Mouse (Mus musculus) Patski (cell line): ENCODE data around the gene Eps8. TPM values are rescaled to one million over a fixed set of nuclear protein-coding genes. Genes with fewer than 3 reads are reported as not detected.

Experiments
- ATAC-seq: fragments of 100-300 bp; one replicate; pipeline ENCODE4 v1.8.0; 2021
- CTCF ChIA-PET: fragments of 350-600 bp; sonication (Branson Sonifier 250); formaldehyde crosslinking; loops from one replicate; lab custom pipeline; 2022; ENCODE audit warnings: inconsistent platforms; lab: Charles Lee
- POLR2A ChIA-PET: fragments of 350-600 bp; sonication (Branson Sonifier 250); formaldehyde crosslinking; loops from one replicate; lab custom pipeline; 2022; ENCODE audit warnings: antibody characterized with exemption, inconsistent platforms; lab: Charles Lee
- DNase-seq: peaks from one replicate; pipeline ENCODE4 v3.0.0-alpha.2; 2011; ENCODE audit warnings: low read depth, low spot score
- H3K27me3 ChIP-seq: fragments of 371-371 bp; one replicate; pipeline ENCODE4 v1.5.1; 2021
- CTCF ChIP-seq: fragments of 100-300 bp; IDR thresholded peaks from one replicate; pipeline ENCODE4 v1.5.1; 2021
- in situ Hi-C: fragments of 300-500 bp; cut with MboI; formaldehyde crosslinking; loops from 3 replicates; pipeline ENCODE4 v1.11.1; 2018; ENCODE audit warnings: low pct_unique_long_range_greater_than_20kb, mixed read lengths
- polyA plus RNA-seq: library from polyadenylated mRNA; unstranded; gene quantifications from one replicate; pipeline ENCODE4 v1.2.3, GENCODE M21; 2021

The Eps8 gene
- polyA plus RNA-seq, 1 experiment from 2014 or later = 27.0 TPM

- peak; percentile 91 for ATAC-seq
- H3K27me3 ChIP-seq = no peaks in the 10 kb centered on the region
- TF ChIP-seq CTCF = no peak
- POLR2A ChIA-PET = no interaction called here
- CTCF ChIA-PET = interaction anchor here (0.9 to 1.3 kb wide), 4 partner anchors 8 to 59 kb away, joined by 3 to 4 read pairs (median 4); no protein-coding TSS in a partner anchor
- DNase-seq = peak; percentile 80
- in situ Hi-C loops = no loop called here
These were observed 33.4 kb upstream of the Eps8 start for GRCm38 (mm10) chr6:137688079-137688478.

DNA sequence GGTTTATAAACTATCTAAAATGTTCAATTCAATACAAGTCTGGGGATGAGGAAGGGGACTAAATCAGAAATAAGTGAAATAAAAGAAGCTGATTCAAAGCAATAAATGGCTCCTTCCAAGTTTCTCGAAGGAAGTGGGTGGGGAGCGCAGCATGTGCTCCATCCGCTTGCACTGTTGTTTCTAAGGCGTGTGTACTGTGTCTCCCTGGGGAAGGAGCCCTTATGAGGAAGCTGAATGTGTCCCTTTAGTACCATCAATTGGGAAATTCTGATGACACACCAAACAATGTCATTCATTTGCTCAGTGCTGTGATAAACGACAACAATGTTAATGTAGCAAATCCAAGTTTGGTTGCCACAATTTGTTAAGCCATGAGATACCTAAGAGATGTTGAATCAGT, 33.0 kb upstream of the Eps8 start:
- ATAC-seq = peak; percentile 46
- TF ChIP-seq CTCF = no peak
- CTCF ChIA-PET = interaction anchor here (0.9 to 1.2 kb wide), 3 partner anchors 19 to 60 kb away, joined by 3 to 4 read pairs (median 3); no protein-coding TSS in a partner anchor
- POLR2A ChIA-PET = no interaction called here
- in situ Hi-C loops = no loop called here
- H3K27me3 ChIP-seq = no peaks in the 10 kb centered on the region
- DNase-seq = no peak

DNA sequence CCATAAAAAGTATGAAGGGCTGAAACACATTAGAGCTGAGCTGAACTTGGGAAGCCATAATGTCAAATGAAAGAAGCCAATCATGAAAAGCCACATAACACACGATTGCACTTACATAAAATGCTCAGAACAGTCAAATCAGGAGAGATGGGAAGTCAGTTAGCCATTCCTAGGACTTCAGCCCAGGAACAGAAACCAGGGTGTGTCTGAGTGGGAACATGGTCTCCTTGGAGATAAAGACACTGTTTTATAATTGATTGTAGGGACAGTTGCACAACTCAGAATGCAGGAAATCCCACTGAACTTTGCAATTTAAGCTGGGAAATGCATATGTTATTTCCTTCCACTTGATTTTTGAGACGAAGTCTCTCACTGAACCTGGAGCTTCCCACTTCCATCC, 28.0 kb upstream of the Eps8 start:
- in situ Hi-C loops = no loop called here
- no peak for TF ChIP-seq CTCF
- ChIA-PET POLR2A (no interaction called here), CTCF (interaction anchor here (1.2 kb wide), 1 partner anchor 15 kb away, joined by 4 read pairs; no protein-coding TSS in a partner anchor)
- DNase-seq = no peak
- no peak for ATAC-seq
- H3K27me3 ChIP-seq = peaks cover 2% of the 10 kb centered on the region

DNA sequence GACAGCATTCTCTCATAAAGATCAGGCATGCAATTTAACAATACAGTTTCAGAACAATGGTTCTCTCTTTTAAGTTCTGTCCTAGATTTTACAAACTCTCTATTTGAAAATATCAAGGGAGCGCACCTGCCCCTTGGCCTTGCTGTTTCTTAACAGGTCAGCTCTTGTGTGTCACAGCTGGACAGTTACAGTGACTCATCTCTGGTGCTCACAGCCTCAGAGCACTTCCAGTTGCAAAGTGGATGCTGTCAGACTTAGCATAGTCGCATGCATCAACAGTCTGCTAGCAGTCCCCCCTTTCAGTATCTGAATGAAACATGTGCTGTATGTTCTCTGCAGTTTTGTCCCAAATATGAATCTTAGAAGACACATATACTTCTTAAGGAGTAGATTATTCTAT, 26.3 kb upstream of the Eps8 start:
- ChIA-PET POLR2A (no interaction called here), CTCF (no interaction called here)
- DNase-seq (no peak), ATAC-seq (peak; percentile 93)
- TF ChIP-seq CTCF = no peak
- in situ Hi-C loops = no loop called here
- peaks cover 2% of the 10 kb centered on the region for H3K27me3 ChIP-seq

DNA sequence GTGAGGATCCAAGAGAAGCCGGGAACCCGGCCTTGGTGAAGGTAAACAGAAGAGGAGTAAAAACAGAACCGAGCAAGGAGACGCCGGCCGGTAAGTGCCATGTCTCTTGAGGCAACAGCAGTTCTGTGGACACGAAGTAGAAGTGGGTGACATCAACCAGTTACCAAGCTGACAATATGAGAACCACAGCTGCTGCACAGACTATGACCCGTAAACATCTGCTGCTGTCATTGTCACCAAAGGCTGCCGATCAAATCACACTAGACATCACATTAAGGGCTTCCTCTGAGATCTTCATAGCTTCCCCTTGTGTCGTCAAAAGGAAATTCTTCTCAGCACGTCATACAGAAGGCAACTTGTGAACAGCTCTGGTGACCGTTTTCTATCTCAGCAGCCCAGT, 21.9 kb upstream of the Eps8 start:
- peaks cover 2% of the 10 kb centered on the region for H3K27me3 ChIP-seq
- no peak for ATAC-seq
- POLR2A ChIA-PET = no interaction called here
- CTCF ChIA-PET = no interaction called here
- in situ Hi-C loops = no loop called here
- DNase-seq = no peak
- TF ChIP-seq CTCF = no peak

GRCm38 (mm10) chr6:137675556-137675955, 20.9 kb upstream of the Eps8 start:
- TF ChIP-seq CTCF = no peak
- ChIA-PET CTCF (no interaction called here), POLR2A (no interaction called here)
- DNase-seq (no peak), ATAC-seq (no peak)
- in situ Hi-C loops = no loop called here
- peaks cover 2% of the 10 kb centered on the region for H3K27me3 ChIP-seq

DNA sequence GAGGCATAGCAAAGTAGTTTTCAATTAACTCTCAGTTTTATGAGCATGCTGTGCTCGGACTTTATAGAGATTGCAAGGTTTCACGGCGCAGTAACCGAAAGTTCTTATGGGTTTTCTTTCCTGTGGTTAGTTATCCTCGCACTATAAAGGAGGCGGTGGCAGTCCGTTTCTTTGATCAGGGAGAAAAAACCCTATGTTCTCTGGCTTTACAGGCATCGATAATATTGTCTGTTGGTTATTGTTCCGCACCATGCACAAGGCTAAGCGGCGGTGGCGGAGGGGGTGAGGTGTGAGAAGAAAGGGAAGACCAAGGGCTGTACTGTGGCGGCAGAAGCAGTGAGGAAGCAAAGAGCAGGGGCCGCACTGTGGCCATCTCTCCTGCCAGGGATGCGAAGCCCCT, 18.6 kb upstream of the Eps8 start:
- H3K27me3 ChIP-seq = peaks cover under 1% of the 10 kb centered on the region
- TF ChIP-seq CTCF = no peak
- CTCF ChIA-PET = no interaction called here
- DNase-seq (no peak), ATAC-seq (no peak)
- POLR2A ChIA-PET = no interaction called here
- in situ Hi-C loops = no loop called here

GRCm38 (mm10) chr6:137671561-137671960, 16.9 kb upstream of the Eps8 start:
- ChIA-PET POLR2A (no interaction called here), CTCF (no interaction called here)
- H3K27me3 ChIP-seq = no peaks in the 10 kb centered on the region
- DNase-seq (no peak), ATAC-seq (no peak)
- in situ Hi-C loops = no loop called here
- no peak for TF ChIP-seq CTCF

DNA sequence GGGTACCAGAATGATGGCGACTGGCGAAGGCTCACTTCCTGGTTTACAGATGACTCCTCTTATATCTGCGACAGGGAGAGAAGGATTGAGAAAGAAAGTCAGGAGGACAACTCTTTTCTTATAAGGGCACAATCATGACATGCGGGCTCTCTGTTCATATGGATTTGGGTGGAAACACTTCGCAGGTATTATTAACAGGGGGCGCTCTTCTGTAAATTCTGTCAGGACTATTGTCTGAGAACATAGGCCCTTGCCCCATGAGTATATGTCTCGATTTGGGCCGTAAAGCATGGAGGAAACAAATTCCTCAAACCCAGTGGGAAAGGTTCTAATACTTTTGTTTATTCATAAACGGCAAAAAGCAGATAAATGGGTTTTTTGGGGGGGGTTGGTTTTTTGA, 16.1 kb upstream of the Eps8 start:
- H3K27me3 ChIP-seq = no peaks in the 10 kb centered on the region
- in situ Hi-C loops = no loop called here
- ChIA-PET CTCF (no interaction called here), POLR2A (no interaction called here)
- ATAC-seq = no peak
- TF ChIP-seq CTCF = no peak
- no peak for DNase-seq

DNA sequence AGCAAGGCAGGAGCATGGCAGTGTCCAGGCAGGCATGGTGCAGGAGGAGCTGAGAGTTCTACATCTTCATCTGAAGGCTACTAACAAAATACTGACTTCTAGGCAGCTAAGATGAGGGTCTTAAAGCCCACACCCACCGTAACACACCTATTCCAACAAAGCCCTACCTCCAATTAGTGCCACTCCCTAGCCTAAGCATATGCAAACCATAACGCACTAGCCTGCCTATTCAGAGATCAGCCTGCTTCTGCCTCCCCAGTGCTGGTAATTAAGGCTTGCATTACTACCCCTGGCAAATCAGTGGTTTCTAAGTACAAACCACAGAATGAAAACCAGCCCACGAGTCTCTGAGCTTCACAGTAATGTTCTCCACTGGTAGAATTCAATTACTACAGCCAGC, 15.2 kb upstream of the Eps8 start:
- no peak for DNase-seq
- no peak for TF ChIP-seq CTCF
- CTCF ChIA-PET = no interaction called here

DNA sequence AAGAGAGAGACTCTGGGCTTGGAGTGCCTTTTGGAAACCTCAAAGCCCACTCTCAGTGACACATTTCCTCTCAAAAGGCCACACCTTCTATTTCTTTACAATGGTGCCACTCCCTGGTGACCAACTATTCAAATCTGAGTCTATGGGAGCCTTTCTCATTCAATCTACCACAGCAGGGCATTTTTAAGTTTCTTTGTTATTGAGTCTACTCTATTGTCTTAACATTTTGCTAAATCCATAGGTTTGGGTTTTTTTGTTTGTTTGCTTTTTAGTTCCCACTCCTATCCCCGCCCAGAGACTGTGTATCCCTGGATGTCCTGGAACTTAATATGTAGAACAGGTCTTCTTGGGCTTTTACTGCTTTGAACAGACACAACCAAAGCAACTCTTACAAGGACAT, 14.8 kb upstream of the Eps8 start:
- in situ Hi-C loops = no loop called here
- no peak for DNase-seq
- ATAC-seq = no peak
- no peaks in the 10 kb centered on the region for H3K27me3 ChIP-seq
- ChIA-PET CTCF (no interaction called here), POLR2A (no interaction called here)
- TF ChIP-seq CTCF = no peak

More for the DNA sequence above, 15.2 kb upstream of the Eps8 start:
- H3K27me3 ChIP-seq = no peaks in the 10 kb centered on the region
- no peak for ATAC-seq
- POLR2A ChIA-PET = no interaction called here
- in situ Hi-C loops = no loop called here

DNA sequence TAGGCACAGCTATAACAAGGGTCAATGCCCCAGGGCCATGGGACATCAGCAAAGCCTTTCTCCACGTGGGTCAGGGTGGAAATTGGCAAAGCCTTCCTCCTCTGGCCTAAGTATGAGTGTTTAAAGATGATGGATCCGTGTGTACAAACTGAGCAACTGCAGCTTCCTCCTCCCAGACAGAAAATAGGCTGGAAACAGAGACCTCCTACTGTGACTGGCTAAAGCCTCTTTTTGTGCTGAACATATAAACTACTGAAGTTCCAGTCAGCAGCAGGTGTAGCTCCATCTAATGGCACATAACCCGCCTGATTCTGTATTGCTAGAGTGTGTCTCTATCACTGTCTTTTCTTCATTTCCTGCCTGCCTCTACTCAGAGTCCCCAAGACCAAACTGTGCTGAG, 13.7 kb upstream of the Eps8 start:
- TF ChIP-seq CTCF = no peak
- CTCF ChIA-PET = interaction anchor here (1.6 to 1.7 kb wide), 2 partner anchors 20 to 55 kb away, joined by 3 to 4 read pairs; no protein-coding TSS in a partner anchor
- DNase-seq (no peak), ATAC-seq (no peak)
- in situ Hi-C loops = no loop called here
- POLR2A ChIA-PET = no interaction called here
- no peaks in the 10 kb centered on the region for H3K27me3 ChIP-seq
